Mouse (Mus musculus) ES-E14 (cell line): ENCODE data around the gene Dclk1.

ENCODE experiments used
- CHD2 ChIP-seq: IDR thresholded peaks from 2 replicates; pipeline ENCODE4 v1.6.1; 2014; ENCODE audit warnings: mild to moderate bottlenecking, low read depth, low read length, inconsistent platforms
- HCFC1 ChIP-seq: IDR thresholded peaks from 2 replicates; pipeline ENCODE4 v1.6.1; 2012; ENCODE audit warnings: low read length, inconsistent platforms, borderline replicate concordance; ENCODE audit not compliant: insufficient read depth
- MAFK ChIP-seq: IDR thresholded peaks from 2 replicates; pipeline ENCODE4 v1.6.1; 2014; ENCODE audit warnings: mild to moderate bottlenecking, low read depth, low read length, inconsistent platforms; ENCODE audit not compliant: insufficient read depth
- ZC3H11A ChIP-seq: IDR thresholded peaks from 2 replicates; pipeline ENCODE4 v1.6.1; 2012; ENCODE audit warnings: low read depth, mild to moderate bottlenecking, inconsistent platforms, low read length, borderline replicate concordance
- ZNF384 ChIP-seq: IDR thresholded peaks from 2 replicates; pipeline ENCODE4 v1.6.1; 2012; ENCODE audit warnings: low read depth, low read length, inconsistent platforms

GRCm38 (mm10) chr3:55248048-55248447, 5.9 kb downstream of the Dclk1 start:
- no peak for TF ChIP-seq ZNF384
- no peak for TF ChIP-seq HCFC1
- TF ChIP-seq CHD2: no peak
- no peak for TF ChIP-seq ZC3H11A
- no peak for TF ChIP-seq MAFK
